Mouse (Mus musculus) liver, adult 2 months (tissue): ENCODE measurements at regions not wholly inside any gene's neighbourhood (a gene's known extent, or its start where the extent isn't known, plus 50 kb on each side); places are given as distances from the start of the nearest gene placed in this dataset.

Experiments used
- CTCF ChIP-seq: fragments of 200-500 bp; IDR thresholded peaks from 2 replicates; pipeline ENCODE4 v1.5.1; 2011; ENCODE audit warnings: low read depth, low read length, control low read depth
- POLR2A ChIP-seq: fragments of 200-500 bp; IDR thresholded peaks from 2 replicates; pipeline ENCODE4 v1.6.1; 2011; ENCODE audit warnings: low read length, control low read depth; ENCODE audit not compliant: insufficient read depth; ENCODE audit errors: extremely low read depth

GRCm38 (mm10) chr10:99652011-99652410 lies 107.4 kb downstream of the Csl start:
- TF ChIP-seq POLR2A (no peak), CTCF (no peak)
